Mouse (Mus musculus): ENCODE results near the gene Gmfb.

GRCm38 (mm10) chr14:46848736-46849135 lies 26.7 kb upstream of the Gmfb start:
- TF ChIP-seq POLR2A (IDR thresholded peaks at IDR 0.05; ENCODE audit: control insufficient read depth, extremely low read depth, insufficient read depth, low read length, poor library complexity) (no peak), CTCF (IDR thresholded peaks at IDR 0.05; ENCODE audit: borderline replicate concordance, control insufficient read depth, extremely low read depth, insufficient read depth, low read length, poor library complexity) (no peak)
